Mouse (Mus musculus) testis, adult 2 months (tissue): ENCODE data around the gene Ccdc71.

Experiments used
- CTCF ChIP-seq: fragments of 200-500 bp; IDR thresholded peaks from 2 replicates; pipeline ENCODE4 v1.5.1; 2012; ENCODE audit warnings: low read depth, mild to moderate bottlenecking, inconsistent platforms, low read length, moderate library complexity; ENCODE audit not compliant: control insufficient read depth, insufficient read depth, insufficient replicate concordance
- POLR2A ChIP-seq: fragments of 200-500 bp; IDR thresholded peaks from 2 replicates; pipeline ENCODE4 v1.6.1; 2012; ENCODE audit warnings: low read depth, mild to moderate bottlenecking, inconsistent platforms, low read length, moderate library complexity; ENCODE audit not compliant: control insufficient read depth

- TF ChIP-seq CTCF, result no peak
- no peak for TF ChIP-seq POLR2A
These were observed 6.9 kb upstream of the Ccdc71 start for GRCm38 (mm10) chr9:108453458-108453857.
